Mouse (Mus musculus) bone marrow, adult 2 months (tissue): Measurements from ENCODE around the gene Oaf. TPM values are rescaled to one million over a fixed set of nuclear protein-coding genes. Genes with fewer than 3 reads are reported as not detected.

ENCODE experiments used
- H3K27ac ChIP-seq: fragments of 200-500 bp; 2 replicates; pipeline ENCODE4 v1.5.1; 2012; ENCODE audit warnings: low read depth, mild to moderate bottlenecking, control low read depth, inconsistent platforms, low read length; ENCODE audit not compliant: control insufficient read depth, poor library complexity, insufficient read depth
- H3K4me1 ChIP-seq: fragments of 200-500 bp; 2 replicates; pipeline ENCODE4 v1.6.1; 2011; ENCODE audit warnings: low read length; ENCODE audit not compliant: control insufficient read depth, insufficient read depth
- H3K4me3 ChIP-seq: fragments of 200-500 bp; replicated peaks from 2 replicates; pipeline ENCODE3; 2011; ENCODE audit warnings: mild to moderate bottlenecking, low read depth, low read length, control low read depth; ENCODE audit not compliant: control insufficient read depth
- CTCF ChIP-seq: fragments of 200-500 bp; IDR thresholded peaks from 2 replicates; pipeline ENCODE4 v1.5.1; 2011; ENCODE audit warnings: low read length, control low read depth; ENCODE audit not compliant: control insufficient read depth, insufficient read depth
- POLR2A ChIP-seq: fragments of 200-500 bp; IDR thresholded peaks from 2 replicates; pipeline ENCODE4 v1.6.1; 2011; ENCODE audit warnings: low read depth, mild to moderate bottlenecking, control low read depth, low read length, borderline replicate concordance; ENCODE audit not compliant: control insufficient read depth
- WGBS: fragments of 180-500 bp; shearing (Covaris S2); methylation state at CpG from one replicate; pipeline ENCODE4 v1.1.7; 2018; 5-methylcytosine and 5-hydroxymethylcytosine counted together
- polyA plus RNA-seq: library from polyadenylated mRNA; stranded (reverse); fragments of >200 nt; gene quantifications from 2 replicates; pipeline ENCODE4 v1.2.4, GENCODE M21; 2011; ENCODE audit warnings: low replicate concordance; ENCODE audit not compliant: missing spikeins, insufficient read depth, insufficient read length

Oaf gene
- polyA plus RNA-seq, 1 experiment, result 15.8 TPM

- no peak overlapping the region for H3K4me3 ChIP-seq
- WGBS, result 80% methylated on average over 9 of the region's 9 CpGs
- no peaks in the 10 kb centered on the region; the same call in 1 of the 2 replicates for H3K4me1 ChIP-seq
- H3K27ac ChIP-seq, result no peak overlapping the region
- TF ChIP-seq CTCF (no peak), POLR2A (no peak)
Observed at GRCm38 (mm10) chr9:43265194-43265593, 25.5 kb upstream of the Oaf start.

GRCm38 (mm10) chr9:43263946-43264451 is 24.3 kb upstream of the Oaf start:
- WGBS, result 78% methylated on average over 11 of the region's 11 CpGs
- no peak overlapping the region for H3K27ac ChIP-seq

DNA sequence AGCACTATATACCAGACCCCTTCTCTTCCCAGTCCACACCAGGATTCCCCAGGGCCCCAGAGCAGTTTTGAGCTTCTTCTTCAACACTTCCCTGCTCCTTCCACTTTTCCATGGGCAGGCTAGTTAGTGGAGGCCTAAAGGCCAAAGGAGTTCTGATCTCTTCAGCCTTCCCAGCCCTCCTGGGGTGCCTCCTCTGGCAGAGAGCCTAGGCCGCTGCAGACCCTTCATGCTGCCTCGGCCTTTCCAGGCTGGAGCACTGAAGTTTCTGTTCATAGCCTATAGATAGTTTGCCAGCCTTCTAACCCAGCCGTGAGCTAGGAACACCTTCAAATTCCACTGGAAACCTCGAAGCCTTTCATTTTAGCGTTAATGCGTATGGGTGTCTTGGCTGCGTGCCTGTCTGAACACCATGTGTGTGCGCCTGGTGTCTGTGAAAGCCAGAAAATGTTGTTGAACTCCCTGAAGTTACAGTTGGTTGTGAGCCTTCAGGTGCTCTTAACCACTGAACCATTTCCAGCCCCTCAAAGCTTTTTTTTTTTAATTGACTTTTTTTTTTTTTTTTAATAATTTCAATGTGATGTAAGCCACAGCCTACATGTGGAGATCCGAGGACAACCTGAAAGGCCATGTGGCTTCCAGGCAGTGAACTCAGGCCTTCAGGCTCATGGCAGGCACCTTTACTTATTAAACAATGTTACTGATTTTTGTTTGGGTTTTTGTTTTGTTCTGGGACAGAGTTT is 23.3 kb upstream of the Oaf start:
- Histone ChIP-seq H3K4me1 (no peaks in the 10 kb centered on the region; the same call in 1 of the 2 replicates), H3K27ac (no peak overlapping the region), H3K4me3 (no peak overlapping the region)
- no peak for TF ChIP-seq POLR2A
- WGBS, result 82% methylated on average over 9 of the region's 9 CpGs

More at GRCm38 (mm10) chr9:43263946-43264451, 24.3 kb upstream of the Oaf start:
- no peak for TF ChIP-seq CTCF
- TF ChIP-seq POLR2A, result no peak
- Histone ChIP-seq H3K4me3 (no peak overlapping the region), H3K4me1 (no peaks in the 10 kb centered on the region; the same call in 1 of the 2 replicates)

- H3K4me3 ChIP-seq, result no peak overlapping the region
- 75% methylated on average over 4 of the region's 4 CpGs for WGBS
- no peak overlapping the region for H3K27ac ChIP-seq
- TF ChIP-seq POLR2A, result no peak
- TF ChIP-seq CTCF, result no peak
- no peaks in the 10 kb centered on the region; the same call in 1 of the 2 replicates for H3K4me1 ChIP-seq
Observed at GRCm38 (mm10) chr9:43262390-43262789, 22.7 kb upstream of the Oaf start.

DNA sequence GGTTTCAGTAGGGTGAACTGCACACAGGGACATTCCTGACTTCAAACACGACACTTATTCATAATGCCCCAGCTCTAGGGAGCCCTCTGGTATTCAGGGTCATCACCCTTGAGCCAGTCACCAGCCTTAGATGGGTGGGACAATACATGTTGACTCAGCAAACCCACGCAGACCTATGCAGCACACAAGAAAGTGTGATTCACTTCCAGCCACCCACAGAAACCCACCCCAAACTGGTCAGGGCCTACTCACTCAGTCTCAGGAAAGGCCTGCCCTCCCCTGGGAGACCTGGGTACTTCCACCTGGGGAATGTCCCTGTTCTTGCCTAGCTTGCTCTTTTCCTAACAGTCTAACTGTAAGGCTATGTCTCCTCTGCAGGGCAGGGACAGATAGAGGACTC is 22.2 kb upstream of the Oaf start:
- Histone ChIP-seq H3K4me3 (no peak overlapping the region), H3K27ac (no peak overlapping the region), H3K4me1 (no peaks in the 10 kb centered on the region; the same call in 1 of the 2 replicates)
- 60% methylated on average over 2 of the region's 2 CpGs for WGBS
- TF ChIP-seq POLR2A (no peak), CTCF (no peak)

- TF ChIP-seq CTCF (no peak), POLR2A (no peak)
- H3K27ac ChIP-seq, result no peak overlapping the region
Observed at GRCm38 (mm10) chr9:43261124-43261907, 21.6 kb upstream of the Oaf start.

GRCm38 (mm10) chr9:43260661-43261060 is 20.9 kb upstream of the Oaf start:
- TF ChIP-seq POLR2A, result no peak
- TF ChIP-seq CTCF, result no peak
- WGBS, result 84% methylated on average over 7 of the region's 7 CpGs
- no peak overlapping the region for H3K4me3 ChIP-seq
- H3K27ac ChIP-seq, result no peak overlapping the region
- H3K4me1 ChIP-seq, result no peaks in the 10 kb centered on the region; the same call in 1 of the 2 replicates

More at GRCm38 (mm10) chr9:43261124-43261907, 21.6 kb upstream of the Oaf start:
- Histone ChIP-seq H3K4me1 (no peaks in the 10 kb centered on the region; the same call in 1 of the 2 replicates), H3K4me3 (no peak overlapping the region)
- WGBS, result 82% methylated on average over 4 of the region's 4 CpGs

DNA sequence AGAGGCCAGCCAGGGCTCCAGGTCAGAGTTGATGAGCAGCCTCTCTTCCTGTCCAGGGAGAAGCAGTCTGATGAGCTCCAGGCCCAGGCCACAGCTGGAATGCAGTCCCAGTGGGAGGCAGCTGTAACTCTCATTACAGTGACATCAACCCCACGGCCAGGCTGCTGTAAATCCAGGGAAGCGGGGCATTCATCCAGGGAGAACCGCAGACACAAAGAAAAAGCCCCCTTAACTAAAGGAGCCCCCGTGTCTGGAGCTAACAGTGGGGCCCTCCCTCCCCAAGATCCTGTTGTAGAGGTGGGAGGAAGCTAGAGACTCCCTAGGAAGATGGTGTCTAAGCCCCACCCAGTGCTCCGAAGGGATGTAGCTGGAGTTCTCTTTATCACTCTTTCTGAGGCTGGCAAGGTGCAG is 13.6 kb upstream of the Oaf start:
- H3K4me1 ChIP-seq, result no peaks in the 10 kb centered on the region; the same call in 1 of the 2 replicates
- no peak overlapping the region for H3K27ac ChIP-seq
- H3K4me3 ChIP-seq, result no peak overlapping the region
- TF ChIP-seq CTCF (no peak), POLR2A (no peak)
- 84% methylated on average over 5 of the region's 5 CpGs for WGBS
